Mouse (Mus musculus) embryonic facial prominence, embryonic 15.5 days (tissue): ENCODE results near the gene Cox8b. TPM values are rescaled to one million over a fixed set of nuclear protein-coding genes. Genes with fewer than 3 reads are reported as not detected.

Experiments used
- ATAC-seq: fragments of 200-750 bp; cut with Nextera tagmentation; 2 replicates; pipeline ENCODE4 v1.8.0; 2017; ENCODE audit warnings: low read depth, moderate TSS enrichment; ENCODE audit not compliant: insufficient number of reproducible peaks, low FRiP score, low TSS enrichment
- H3K27ac ChIP-seq: fragments of 300-500 bp; sonication (generic); replicated peaks from 2 replicates; pipeline ENCODE4 v1.5.1; 2015; ENCODE audit warnings: mild to moderate bottlenecking, inconsistent platforms
- H3K27me3 ChIP-seq: fragments of 300-500 bp; sonication (generic); 2 replicates; pipeline ENCODE4 v1.6.1; 2015; ENCODE audit warnings: inconsistent platforms
- H3K36me3 ChIP-seq: fragments of 300-500 bp; sonication (generic); 2 replicates; pipeline ENCODE4 v1.6.1; 2015; ENCODE audit warnings: mild to moderate bottlenecking, inconsistent platforms
- H3K4me1 ChIP-seq: fragments of 300-500 bp; sonication (generic); 2 replicates; pipeline ENCODE4 v1.6.1; 2015; ENCODE audit warnings: inconsistent platforms
- H3K4me2 ChIP-seq: fragments of 300-500 bp; sonication (generic); replicated peaks from 2 replicates; pipeline ENCODE4 v1.6.1; 2015; ENCODE audit warnings: mild to moderate bottlenecking, inconsistent platforms
- H3K4me3 ChIP-seq: fragments of 300-500 bp; sonication (generic); replicated peaks from 2 replicates; pipeline ENCODE4 v1.5.1; 2015; ENCODE audit warnings: mild to moderate bottlenecking, inconsistent platforms
- H3K9ac ChIP-seq: fragments of 300-500 bp; sonication (generic); 2 replicates; pipeline ENCODE4 v1.6.1; 2015; ENCODE audit warnings: inconsistent platforms
- H3K9me3 ChIP-seq: fragments of 300-500 bp; sonication (generic); replicated peaks from 2 replicates; pipeline ENCODE4 v1.6.1; 2016; ENCODE audit warnings: inconsistent platforms
- WGBS: fragments of 180-500 bp; shearing (Covaris S2); methylation state at CpG from one replicate; pipeline ENCODE4 v1.1.7; 2015; 5-methylcytosine and 5-hydroxymethylcytosine counted together
- polyA plus RNA-seq: library from polyadenylated mRNA; unstranded; fragments of >200 nt; fragmentation: Nextera tagmentation; extraction: Ambion mirVana; gene quantifications from 2 replicates; pipeline ENCODE4 v1.2.1, GENCODE M21; 2015

Cox8b gene
- 23.3 and 34.9 TPM in 2 replicates for polyA plus RNA-seq

DNA sequence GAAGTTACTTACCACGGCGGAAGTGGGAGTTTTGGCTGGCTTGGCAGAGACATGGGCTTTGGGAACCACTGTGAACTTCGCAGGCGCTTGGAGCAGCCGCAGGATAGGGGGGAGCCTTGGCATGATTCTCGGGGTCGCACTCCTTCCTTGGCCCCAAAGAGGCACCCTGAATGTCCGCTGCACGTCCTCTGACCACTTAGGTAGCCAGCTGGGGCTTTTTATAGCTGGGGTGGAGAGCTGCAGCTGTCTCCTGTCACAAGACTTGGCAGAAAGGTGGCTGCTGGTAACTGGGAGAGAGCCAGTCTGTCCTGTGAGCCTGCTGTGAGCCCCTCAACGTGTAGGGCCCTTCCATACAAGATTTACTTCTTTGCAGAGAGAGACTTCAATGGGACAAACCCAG is at the start of gene Cox8b:
Cox8b (minus strand) TSS at position 227 of the 400 bp plus-strand sequence.
- no peak for ATAC-seq
- H3K4me1 ChIP-seq: no peaks in the 10 kb centered on the region
- H3K27ac ChIP-seq: no peak within 1 kb of the TSS
- no peak within 1 kb of the TSS for H3K4me2 ChIP-seq
- no peaks in the 10 kb centered on the region for H3K27me3 ChIP-seq
- 78% methylated on average over 10 of the region's 10 CpGs for WGBS
- H3K9me3 ChIP-seq: no peaks in the 10 kb centered on the region
- H3K9ac ChIP-seq: no peak within 1 kb of the TSS
- H3K36me3 ChIP-seq: peaks cover 35% of the 10 kb centered on the region
- no peak within 1 kb of the TSS for H3K4me3 ChIP-seq

- Histone ChIP-seq H3K4me1 (peaks cover 49% of the 10 kb centered on the region), H3K4me3 (no peak overlapping the region), H3K4me2 (no peak overlapping the region), H3K27me3 (no peaks in the 10 kb centered on the region), H3K36me3 (peaks cover 60% of the 10 kb centered on the region), H3K9me3 (no peaks in the 10 kb centered on the region), H3K27ac (peak overlapping the region; percentile 51; the same call in 1 of the 2 replicates), H3K9ac (no peak overlapping the region)
- WGBS: 82% methylated on average over 6 of the region's 6 CpGs
- no peak for ATAC-seq
Observed at GRCm38 (mm10) chr7:140949255-140949654, 49.0 kb upstream of the Cox8b start.

DNA sequence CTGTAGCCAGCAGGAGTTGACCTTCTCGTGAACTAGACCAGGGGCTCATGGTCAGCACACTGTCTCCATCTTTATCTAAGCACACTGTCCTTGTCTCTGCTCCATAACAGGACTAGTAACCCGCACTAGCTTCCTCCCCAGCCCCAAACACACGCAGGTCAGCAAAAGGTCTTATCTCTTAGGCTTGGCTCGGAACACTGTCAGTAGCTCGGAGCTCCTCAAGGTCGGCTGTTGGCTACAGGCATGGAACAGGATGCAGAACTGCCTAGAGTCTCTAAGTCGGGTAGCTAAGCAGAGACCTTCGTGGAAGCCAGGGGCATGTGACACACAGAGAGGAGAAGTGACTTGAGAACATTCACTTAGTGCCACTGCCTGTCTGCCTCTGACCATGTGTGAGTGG is 47.9 kb upstream of the Cox8b start:
- H3K27ac ChIP-seq: 0 out of 2 replicates have a peak overlapping the region, but pooled peaks have one; percentile 17
- peaks cover 42% of the 10 kb centered on the region for H3K4me1 ChIP-seq
- ATAC-seq: no peak
- H3K27me3 ChIP-seq: no peaks in the 10 kb centered on the region
- no peak overlapping the region for H3K4me2 ChIP-seq
- no peak overlapping the region for H3K9ac ChIP-seq
- 87% methylated on average over 8 of the region's 8 CpGs for WGBS
- H3K36me3 ChIP-seq: peaks cover 62% of the 10 kb centered on the region
- H3K9me3 ChIP-seq: no peaks in the 10 kb centered on the region
- H3K4me3 ChIP-seq: no peak overlapping the region

- Histone ChIP-seq H3K27me3 (no peaks in the 10 kb centered on the region), H3K4me3 (no peak overlapping the region), H3K27ac (0 out of 2 replicates have a peak overlapping the region, but pooled peaks have one; percentile 17), H3K4me1 (peaks cover 42% of the 10 kb centered on the region), H3K36me3 (peaks cover 57% of the 10 kb centered on the region), H3K4me2 (no peak overlapping the region), H3K9ac (no peak overlapping the region), H3K9me3 (no peaks in the 10 kb centered on the region)
- no peak for ATAC-seq
- WGBS: 70% methylated on average over 7 of the region's 7 CpGs
Observed at GRCm38 (mm10) chr7:140946980-140947379, 46.7 kb upstream of the Cox8b start.

DNA sequence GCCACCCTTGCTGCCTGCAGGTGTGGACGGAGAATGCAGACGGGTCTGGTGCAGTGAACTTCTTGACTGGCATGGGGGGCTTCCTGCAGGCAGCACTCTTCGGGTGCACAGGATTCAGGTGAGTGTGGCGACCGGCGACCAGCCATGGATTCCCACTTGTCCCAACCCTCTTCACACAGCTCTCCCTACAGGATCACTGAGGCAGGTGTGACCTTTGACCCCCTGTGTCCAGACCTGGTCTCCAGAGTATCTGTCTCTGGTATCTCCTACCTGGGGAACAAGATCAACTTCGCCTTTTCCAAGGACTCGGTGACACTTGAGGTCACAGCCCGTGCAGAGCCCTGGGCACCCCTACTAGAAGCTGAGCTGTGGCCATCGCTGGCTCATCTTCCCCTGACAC is 46.1 kb upstream of the Cox8b start:
- Histone ChIP-seq H3K4me3 (no peak overlapping the region), H3K9me3 (no peaks in the 10 kb centered on the region), H3K9ac (no peak overlapping the region), H3K4me1 (peaks cover 35% of the 10 kb centered on the region), H3K27ac (no peak overlapping the region), H3K36me3 (peaks cover 57% of the 10 kb centered on the region), H3K4me2 (no peak overlapping the region), H3K27me3 (no peaks in the 10 kb centered on the region)
- 88% methylated on average over 10 of the region's 10 CpGs for WGBS
- no peak for ATAC-seq

- WGBS: 95% methylated on average over 5 of the region's 5 CpGs
- Histone ChIP-seq H3K4me3 (no peak overlapping the region), H3K36me3 (peaks cover 57% of the 10 kb centered on the region), H3K4me1 (peaks cover 35% of the 10 kb centered on the region), H3K9me3 (no peaks in the 10 kb centered on the region), H3K27ac (no peak overlapping the region), H3K27me3 (no peaks in the 10 kb centered on the region), H3K4me2 (no peak overlapping the region), H3K9ac (no peak overlapping the region)
- ATAC-seq: no peak
Observed at GRCm38 (mm10) chr7:140945247-140945646, 45.0 kb upstream of the Cox8b start.

DNA sequence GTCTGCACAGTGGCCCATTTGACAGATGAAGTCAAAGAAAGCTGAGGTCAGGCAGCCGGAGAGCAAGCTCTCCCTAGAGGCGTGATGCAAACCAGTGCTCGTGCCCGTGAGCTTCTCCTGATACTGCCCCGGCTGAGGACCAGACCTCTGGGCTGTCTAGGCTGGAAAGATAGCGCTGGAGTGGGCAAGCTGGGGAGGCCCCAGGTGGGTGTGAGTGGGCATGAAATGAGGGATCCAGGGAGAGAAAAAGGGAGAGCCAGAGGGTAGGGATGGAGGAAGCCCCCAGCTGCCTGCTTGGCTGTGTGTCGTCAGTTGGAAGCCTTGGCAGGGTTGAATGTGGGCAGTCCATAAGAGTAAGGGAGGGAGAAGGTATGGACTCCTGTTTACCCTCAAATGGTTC is 44.0 kb upstream of the Cox8b start:
- no peaks in the 10 kb centered on the region for H3K27me3 ChIP-seq
- H3K9ac ChIP-seq: no peak overlapping the region
- WGBS: 83% methylated on average over 7 of the region's 7 CpGs
- H3K4me2 ChIP-seq: no peak overlapping the region
- H3K4me1 ChIP-seq: peaks cover 37% of the 10 kb centered on the region
- ATAC-seq: no peak
- no peak overlapping the region; the same call in 1 of the 2 replicates for H3K27ac ChIP-seq
- peaks cover 49% of the 10 kb centered on the region for H3K36me3 ChIP-seq
- H3K9me3 ChIP-seq: no peaks in the 10 kb centered on the region
- H3K4me3 ChIP-seq: no peak overlapping the region

DNA sequence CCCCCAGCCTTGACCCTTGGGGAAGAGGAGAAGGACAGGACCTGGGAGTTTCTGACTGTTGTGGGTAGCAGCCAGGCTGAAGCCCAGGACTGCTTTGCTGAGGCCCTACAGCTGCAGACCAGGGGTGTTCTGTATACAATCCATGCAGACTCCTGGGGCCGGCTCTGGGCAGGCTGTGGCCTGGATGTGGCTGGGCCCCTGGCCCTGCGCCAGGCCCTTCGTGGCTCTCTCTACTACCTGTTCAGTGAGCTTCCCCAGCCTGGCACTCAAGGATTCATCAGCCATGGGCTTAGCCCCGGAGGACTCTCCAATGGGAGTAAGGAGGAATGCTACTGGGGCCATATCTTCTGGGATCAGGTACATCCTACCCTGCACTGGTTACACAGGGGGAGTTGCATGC is 43.1 kb upstream of the Cox8b start:
- H3K9ac ChIP-seq: no peak overlapping the region
- H3K4me2 ChIP-seq: no peak overlapping the region
- peaks cover 41% of the 10 kb centered on the region for H3K4me1 ChIP-seq
- H3K4me3 ChIP-seq: no peak overlapping the region
- H3K27ac ChIP-seq: peak overlapping the region; percentile 99
- WGBS: 75% methylated on average over 4 of the region's 4 CpGs
- no peak for ATAC-seq
- peaks cover 40% of the 10 kb centered on the region for H3K36me3 ChIP-seq
- H3K27me3 ChIP-seq: no peaks in the 10 kb centered on the region
- no peaks in the 10 kb centered on the region for H3K9me3 ChIP-seq

- ATAC-seq: no peak
- Histone ChIP-seq H3K9ac (no peak overlapping the region), H3K4me3 (no peak overlapping the region), H3K9me3 (no peaks in the 10 kb centered on the region), H3K4me2 (peak overlapping the region; percentile 64), H3K36me3 (peaks cover 35% of the 10 kb centered on the region), H3K4me1 (peaks cover 41% of the 10 kb centered on the region), H3K27me3 (no peaks in the 10 kb centered on the region), H3K27ac (peak overlapping the region; percentile 99)
- 85% methylated on average over 10 of the region's 10 CpGs for WGBS
Observed at GRCm38 (mm10) chr7:140942811-140943210, 42.6 kb upstream of the Cox8b start.

GRCm38 (mm10) chr7:140942341-140942740 is 42.1 kb upstream of the Cox8b start:
- Histone ChIP-seq H3K4me3 (peak overlapping the region; percentile 59), H3K9ac (peak overlapping the region; percentile 51), H3K4me1 (peaks cover 41% of the 10 kb centered on the region), H3K27me3 (no peaks in the 10 kb centered on the region), H3K9me3 (no peaks in the 10 kb centered on the region), H3K36me3 (peaks cover 30% of the 10 kb centered on the region), H3K27ac (peak overlapping the region; percentile 99), H3K4me2 (peak overlapping the region; percentile 64)
- WGBS: 45% methylated on average over 9 of the region's 9 CpGs
- ATAC-seq: no peak

- H3K4me1 ChIP-seq: peaks cover 41% of the 10 kb centered on the region
- peak within 1 kb of the TSS; percentile 59 for H3K4me3 ChIP-seq
- H3K27ac ChIP-seq: peak within 1 kb of the TSS; percentile 99
- peaks cover 21% of the 10 kb centered on the region for H3K36me3 ChIP-seq
- ATAC-seq: peak; percentile 89
- peak within 1 kb of the TSS; percentile 51 for H3K9ac ChIP-seq
- WGBS: 2% methylated on average over 33 of the region's 33 CpGs
- H3K27me3 ChIP-seq: 0 out of 2 replicates have a peak, but pooled peaks cover 4% of the 10 kb centered on the region
- H3K9me3 ChIP-seq: no peaks in the 10 kb centered on the region
- peak within 1 kb of the TSS; percentile 64 for H3K4me2 ChIP-seq
Observed at GRCm38 (mm10) chr7:140941222-140942051, 41.2 kb upstream of the Cox8b start, which contains the start of gene Pgghg. TSS of gene Pgghg (plus strand) at chr7:140941391.
